Mouse (Mus musculus) cortical plate, adult 2 months (tissue): ENCODE measurements around the gene Hist2h2aa1.

Source experiments
- CTCF ChIP-seq: fragments of 200-500 bp; IDR thresholded peaks from 2 replicates; pipeline ENCODE4 v1.5.1; 2011; ENCODE audit warnings: mild to moderate bottlenecking, control low read depth, low read length; ENCODE audit not compliant: insufficient read depth; ENCODE audit errors: extremely low read depth
- POLR2A ChIP-seq: fragments of 200-500 bp; IDR thresholded peaks from 2 replicates; pipeline ENCODE4 v1.6.1; 2011; ENCODE audit warnings: mild to moderate bottlenecking, low read length, control low read depth; ENCODE audit not compliant: insufficient read depth; ENCODE audit errors: extremely low read depth

GRCm38 (mm10) chr3:96257190-96257589, 11.9 kb downstream of the Hist2h2aa1 start:
- TF ChIP-seq POLR2A (no peak), CTCF (no peak)
